Mouse (Mus musculus): ENCODE measurements around the gene Tob2.

DNA sequence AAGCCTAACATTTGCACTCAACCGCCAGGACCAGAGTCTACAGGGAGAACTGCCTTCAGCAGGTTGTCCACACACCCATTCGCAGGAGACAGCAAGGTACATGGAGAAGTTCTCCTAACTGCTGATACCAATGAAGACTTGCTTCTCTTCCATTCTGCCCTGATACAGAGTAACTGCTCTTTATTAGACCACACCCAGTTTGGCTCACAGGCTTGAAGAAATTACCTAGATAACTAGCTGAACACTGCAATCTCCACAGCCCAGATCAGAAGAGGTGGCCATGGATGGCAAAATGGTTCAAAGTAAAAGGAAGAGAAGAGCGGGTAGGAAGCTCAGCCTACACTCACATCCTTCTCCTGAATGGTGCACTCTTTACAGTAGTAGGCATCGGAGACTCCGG lies 11.4 kb upstream of the Tob2 start:
- TF ChIP-seq CHD2 (IDR thresholded peaks at IDR 0.05; ENCODE audit: low read depth, low read length), result no peak
- TF ChIP-seq ZNF384 (IDR thresholded peaks at IDR 0.05; ENCODE audit: low read depth, low read length), result no peak
- TF ChIP-seq HCFC1 (IDR thresholded peaks at IDR 0.05; ENCODE audit: borderline replicate concordance, insufficient read depth, low read length), result no peak
- TF ChIP-seq MAFK (IDR thresholded peaks at IDR 0.05; ENCODE audit: insufficient read depth, low read depth, low read length), result no peak
- TF ChIP-seq ZC3H11A (IDR thresholded peaks at IDR 0.05; ENCODE audit: borderline replicate concordance, low read depth, low read length), result no peak

All from ES-E14 (cell line).